Comparison of ENCODE assay signal across 7 mouse cellular contexts in the genomic region with DNA sequence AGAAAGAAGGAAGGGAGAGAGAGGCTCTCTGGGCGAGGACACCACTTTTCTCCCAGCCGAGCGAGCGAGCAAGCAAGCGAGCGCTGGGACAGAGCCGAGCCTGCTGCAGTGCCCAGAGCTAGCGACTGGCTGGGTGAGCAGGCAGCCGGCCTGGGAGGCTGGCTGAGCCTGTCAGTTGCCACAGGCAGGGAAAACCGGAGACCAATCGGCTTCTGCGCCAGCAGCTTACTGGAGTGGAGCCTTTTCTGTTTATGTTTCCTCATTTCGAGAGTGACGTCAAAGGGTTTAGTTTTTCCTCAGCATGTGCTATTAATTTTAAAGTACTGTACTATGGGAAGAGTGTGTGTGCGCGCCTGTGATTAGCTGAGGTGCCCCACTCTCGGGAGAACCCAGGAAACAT. TPM values are rescaled to one million over a fixed set of nuclear protein-coding genes. Genes with fewer than 3 reads are reported as not detected.
DNase-seq lines count a peak whose midpoint lies in the region; ATAC-seq and TF ChIP-seq lines count a peak whose summit lies in the region.

A gene (minus strand): TSS at position 173 of the 400 bp plus-strand sequence.

- ATAC-seq in cerebellum, adult (ENCODE audit: insufficient number of reproducible peaks, low FRiP score, low TSS enrichment): peak; percentile 73
- ATAC-seq in forebrain, embryonic 11.5 days (replicated peaks; ENCODE audit: low FRiP score): peak; percentile 88
- peak; percentile 78 for ATAC-seq in heart, embryonic 14.5 days (ENCODE audit: insufficient number of reproducible peaks, insufficient read depth, low FRiP score, low read depth)

- 13% methylated on average over 17 of the region's 17 CpGs for WGBS in forebrain, embryonic 11.5 days
- WGBS in heart, embryonic 14.5 days: 11% methylated on average over 17 of the region's 17 CpGs
- 15% methylated on average over 17 of the region's 17 CpGs for WGBS in liver, adult 2 months

- no peak within 1 kb of the TSS for H3K27ac ChIP-seq in forebrain, embryonic 11.5 days (ENCODE audit: low read depth, low read length)
- peak within 1 kb of the TSS; percentile 61 to 78 for H3K27ac ChIP-seq in heart, embryonic 14.5 days (replicated peaks in 1 of 2; ENCODE audit: control insufficient read depth in 1 of 2, insufficient read depth in 1 of 2, low read depth in 2 of 2, low read length in 2 of 2)
- no peak within 1 kb of the TSS for H3K27ac ChIP-seq in liver, adult 2 months (replicated peaks; ENCODE audit: insufficient read depth, low read depth, low read length)

- 0 out of 2 replicates have a peak, but pooled peaks have one; percentile 9 for TF ChIP-seq CTCF in liver, adult 2 months (IDR thresholded peaks at IDR 0.05; ENCODE audit: low read depth, low read length)

- no peak for TF ChIP-seq POLR2A in liver, adult 2 months (IDR thresholded peaks at IDR 0.05; ENCODE audit: extremely low read depth, insufficient read depth, low read length)

- peak; percentile 85 for DNase-seq in forebrain, embryonic 11.5 days (ENCODE audit: low spot score)
- peak; percentile 89 for DNase-seq in kidney, postnatal 10 days
- peak; percentile 78 for DNase-seq in liver, adult 2 months (ENCODE audit: extremely low read depth, low read depth, low spot score)
- peak; percentile 70 to 71 for DNase-seq in monocyte, adult 2 months (ENCODE audit: low read depth in 1 of 2, low spot score in 2 of 2)
- peak; percentile 42 to 49 for DNase-seq in spleen, postnatal 36 days (ENCODE audit: low spot score in 2 of 2)

- peaks cover 21% of the 10 kb centered on the region for H3K4me1 ChIP-seq in forebrain, embryonic 11.5 days (replicated peaks; ENCODE audit: control insufficient read depth, insufficient read depth, low read length)
- H3K4me1 ChIP-seq in heart, embryonic 14.5 days (ENCODE audit: control insufficient read depth in 2 of 2, insufficient read depth in 2 of 2, low read length in 2 of 2): peaks cover 10 to 26% of the 10 kb centered on the region in 2 experiments
- 0 out of 2 replicates have a peak, but pooled peaks cover 2% of the 10 kb centered on the region for H3K4me1 ChIP-seq in liver, adult 2 months (ENCODE audit: control insufficient read depth, insufficient read depth, low read length)

- H3K4me2 ChIP-seq in forebrain, embryonic 11.5 days (ENCODE audit: low read depth, low read length, severe bottlenecking): peak within 1 kb of the TSS; percentile 46
- H3K4me2 ChIP-seq in heart, embryonic 14.5 days (ENCODE audit: low read length): peak within 1 kb of the TSS; percentile 67

- H3K9me3 ChIP-seq in forebrain, embryonic 11.5 days (ENCODE audit: control insufficient read depth, low read length): no peaks in the 10 kb centered on the region
- no peaks in the 10 kb centered on the region for H3K9me3 ChIP-seq in heart, embryonic 14.5 days (ENCODE audit: control insufficient read depth, low read length)

- H3K27me3 ChIP-seq in forebrain, embryonic 11.5 days (ENCODE audit: control insufficient read depth, insufficient read depth, low read length): no peaks in the 10 kb centered on the region; the same call in 1 of the 2 replicates
- no peaks in the 10 kb centered on the region for H3K27me3 ChIP-seq in heart, embryonic 14.5 days (ENCODE audit: control insufficient read depth, insufficient read depth, low read length)
- no peaks in the 10 kb centered on the region for H3K27me3 ChIP-seq in liver, adult 2 months (ENCODE audit: control insufficient read depth, insufficient read depth, low read length)

- H3K36me3 ChIP-seq in forebrain, embryonic 11.5 days (ENCODE audit: control insufficient read depth, insufficient read depth, low read length): no peaks in the 10 kb centered on the region
- H3K36me3 ChIP-seq in heart, embryonic 14.5 days (ENCODE audit: control insufficient read depth, insufficient read depth, low read length): no peaks in the 10 kb centered on the region
- H3K36me3 ChIP-seq in liver, adult 2 months (ENCODE audit: control insufficient read depth, insufficient read depth, low read length): no peaks in the 10 kb centered on the region

- no peaks in the 10 kb centered on the region for H3K79me2 ChIP-seq in liver, adult 2 months (ENCODE audit: control insufficient read depth, insufficient read depth, low read length)

- H3K4me3 ChIP-seq in forebrain, embryonic 11.5 days (ENCODE audit: low read depth, low read length): peak within 1 kb of the TSS; percentile 14; the same call in 1 of the 2 replicates
- peak within 1 kb of the TSS; percentile 41 to 48 for H3K4me3 ChIP-seq in heart, embryonic 14.5 days (ENCODE audit: control insufficient read depth in 1 of 2, insufficient read depth in 1 of 2, low read depth in 1 of 2, low read length in 2 of 2)
- H3K4me3 ChIP-seq in liver, adult 2 months (ENCODE audit: insufficient read depth, low read depth, low read length): peak within 1 kb of the TSS; percentile 35

- H3K9ac ChIP-seq in forebrain, embryonic 11.5 days (ENCODE audit: low read length): peak within 1 kb of the TSS; percentile 39
- H3K9ac ChIP-seq in heart, embryonic 14.5 days (ENCODE audit: low read length): peak within 1 kb of the TSS; percentile 73
- peak within 1 kb of the TSS; percentile 4; the same call in 1 of the 2 replicates for H3K9ac ChIP-seq in liver, adult 2 months (ENCODE audit: low read depth, low read length)

RNA-seq across cellular contexts. Expression of the gene that starts here (rescaled TPM):
- 1.6 and 1.7 TPM in 2 replicates for polyA plus RNA-seq in forebrain, embryonic 11.5 days (2014; fragmentation: Nextera tagmentation; extraction: Ambion mirVana)
- 12.2 and 12.3 TPM in 2 replicates for polyA plus RNA-seq in heart, embryonic 14.5 days (2014; fragmentation: Nextera tagmentation; extraction: Ambion mirVana)
- 7.9 and 8.8 TPM in 2 replicates for total RNA-seq in liver, adult 2 months (2014; rRNA removed)
- 3.1 and 3.2 TPM in 2 replicates for polyA plus RNA-seq in liver, adult 2 months (2012; rRNA removed)

Comparison
In these comparisons a context has a peak if more than half of its experiments do, and no peak if none do; other contexts are left out.
1. H3K27ac ChIP-seq: peak in heart, embryonic 14.5 days (2 of 2); none in forebrain, embryonic 11.5 days (single experiment) and liver, adult 2 months (single experiment).
2. H3K9ac ChIP-seq: peak in every context shown above with its lines; median percentile 73 in heart, embryonic 14.5 days; 39 in forebrain, embryonic 11.5 days; 4 in liver, adult 2 months.
3. Peak in every context shown above with its lines, with median percentiles within 50 percentile points of each other: ATAC-seq, DNase-seq and H3K4me3 ChIP-seq.